In genomic region chr17:68927418-68927817, GRCm38 (mm10) we compare ENCODE assay signal across 10 mouse cellular contexts.
"Had no signal": no experiment of that assay in that cellular context is flagged by ENCODE, and none has a peak within 500 bp of the region (broad histone marks: within the 10 kb centered on the region; RNA-seq: fewer than 3 reads in every experiment).

No protein-coding gene starts in this region.

- H3K4me1 ChIP-seq: limb, embryonic 15.5 days; liver, embryonic 12.5 days; midbrain, embryonic 12.5 days; neural tube, embryonic 13.5 days had no signal

- ATAC-seq: liver, embryonic 12.5 days; midbrain, embryonic 16.5 days had no signal

- H3K36me3 ChIP-seq: limb, embryonic 15.5 days; liver, embryonic 12.5 days; midbrain, embryonic 12.5 days; neural tube, embryonic 13.5 days had no signal

- H3K9me3 ChIP-seq: limb, embryonic 15.5 days; liver, embryonic 12.5 days; midbrain, embryonic 12.5 days; neural tube, embryonic 13.5 days had no signal

- H3K4me2 ChIP-seq: limb, embryonic 15.5 days; liver, embryonic 12.5 days; midbrain, embryonic 12.5 days; neural tube, embryonic 13.5 days had no signal

- DNase-seq: kidney, postnatal 25 days; layer of hippocampus, postnatal 36 days; right cerebral cortex, adult 18-20 months; thymus, postnatal 4 days had no signal

- H3K4me3 ChIP-seq: limb, embryonic 15.5 days; liver, embryonic 12.5 days; midbrain, embryonic 12.5 days; neural tube, embryonic 13.5 days had no signal

- H3K9ac ChIP-seq: limb, embryonic 15.5 days; liver, embryonic 12.5 days; midbrain, embryonic 12.5 days; neural tube, embryonic 13.5 days had no signal

- H3K27ac ChIP-seq: limb, embryonic 15.5 days; liver, embryonic 12.5 days; midbrain, embryonic 12.5 days; neural tube, embryonic 13.5 days; stomach, postnatal 0 days had no signal

- H3K27me3 ChIP-seq: limb, embryonic 15.5 days; liver, embryonic 12.5 days; midbrain, embryonic 12.5 days; neural tube, embryonic 13.5 days had no signal
